Mouse (Mus musculus): ENCODE results near the gene Cep83. TPM values are rescaled to one million over a fixed set of nuclear protein-coding genes. Genes with fewer than 3 reads are reported as not detected.
"Not testable (repeated sequence)": the region's sequence is repeated elsewhere in the genome, so short reads cannot be mapped to it uniquely, and the experiment has no call there.

Gene Cep83
- polyA plus RNA-seq, 1 experiment, result 5.3 TPM

- WGBS, result 64% methylated on average over 4 of the region's 4 CpGs
- TF ChIP-seq CTCF (IDR thresholded peaks at IDR 0.05; ENCODE audit: insufficient read depth, low read length) (no peak), POLR2A (IDR thresholded peaks at IDR 0.05; ENCODE audit: borderline replicate concordance, extremely low read depth, low read depth, low read length) (no peak)
- no peak for DNase-seq
- Histone ChIP-seq H3K4me1 (ENCODE audit: control insufficient read depth, insufficient read depth, low read length) (no peaks in the 10 kb centered on the region; the same call in 1 of the 2 replicates), H3K4me3 (replicated peaks; ENCODE audit: extremely low read depth, low read depth, low read length) (no peak overlapping the region)
Measured at GRCm38 (mm10) chr10:94705643-94706258, 17.3 kb downstream of the Cep83 start.

- Histone ChIP-seq H3K4me1 (ENCODE audit: control insufficient read depth, insufficient read depth, low read length) (no peaks in the 10 kb centered on the region; the same call in 1 of the 2 replicates), H3K4me3 (replicated peaks; ENCODE audit: extremely low read depth, low read depth, low read length) (no peak overlapping the region)
- 96% methylated on average over 2 of the region's 2 CpGs for WGBS
- TF ChIP-seq CTCF (IDR thresholded peaks at IDR 0.05; ENCODE audit: insufficient read depth, low read length) (no peak), POLR2A (IDR thresholded peaks at IDR 0.05; ENCODE audit: borderline replicate concordance, extremely low read depth, low read depth, low read length) (no peak)
- no peak for DNase-seq
Measured at GRCm38 (mm10) chr10:94706695-94707094, 18.2 kb downstream of the Cep83 start.

- WGBS, result 60% methylated on average over 3 of the region's 3 CpGs
- no peak for DNase-seq
- Histone ChIP-seq H3K4me3 (replicated peaks; ENCODE audit: extremely low read depth, low read depth, low read length) (no peak overlapping the region), H3K4me1 (ENCODE audit: control insufficient read depth, insufficient read depth, low read length) (no peaks in the 10 kb centered on the region)
- no peak for TF ChIP-seq CTCF (IDR thresholded peaks at IDR 0.05; ENCODE audit: insufficient read depth, low read length)
- no peak for TF ChIP-seq POLR2A (IDR thresholded peaks at IDR 0.05; ENCODE audit: borderline replicate concordance, extremely low read depth, low read depth, low read length)
Measured at GRCm38 (mm10) chr10:94709622-94710319, 21.3 kb downstream of the Cep83 start.

GRCm38 (mm10) chr10:94710320-94710695, 21.9 kb downstream of the Cep83 start:
- no peak overlapping the region for H3K4me3 ChIP-seq (replicated peaks; ENCODE audit: extremely low read depth, low read depth, low read length)
- TF ChIP-seq POLR2A (IDR thresholded peaks at IDR 0.05; ENCODE audit: borderline replicate concordance, extremely low read depth, low read depth, low read length), result no peak
- TF ChIP-seq CTCF (IDR thresholded peaks at IDR 0.05; ENCODE audit: insufficient read depth, low read length), result no peak
- 82% methylated on average over 2 of the region's 2 CpGs for WGBS
- no peak for DNase-seq
- no peaks in the 10 kb centered on the region for H3K4me1 ChIP-seq (ENCODE audit: control insufficient read depth, insufficient read depth, low read length)

- H3K4me1 ChIP-seq (ENCODE audit: control insufficient read depth, insufficient read depth, low read length), result no peaks in the 10 kb centered on the region
- no peak for DNase-seq
- TF ChIP-seq CTCF (IDR thresholded peaks at IDR 0.05; ENCODE audit: insufficient read depth, low read length) (no peak), POLR2A (IDR thresholded peaks at IDR 0.05; ENCODE audit: borderline replicate concordance, extremely low read depth, low read depth, low read length) (no peak)
- 94% methylated on average over 6 of the region's 6 CpGs for WGBS
- H3K4me3 ChIP-seq (replicated peaks; ENCODE audit: extremely low read depth, low read depth, low read length), result no peak overlapping the region
Measured at GRCm38 (mm10) chr10:94720300-94720699, 31.8 kb downstream of the Cep83 start.

GRCm38 (mm10) chr10:94728053-94728452, 39.6 kb downstream of the Cep83 start:
- 76% methylated on average over 2 of the region's 2 CpGs for WGBS
- DNase-seq; H3K4me3 ChIP-seq (replicated peaks; ENCODE audit: extremely low read depth, low read depth, low read length); H3K4me1 ChIP-seq (ENCODE audit: control insufficient read depth, insufficient read depth, low read length): not testable (repeated sequence)

- Histone ChIP-seq H3K4me1 (ENCODE audit: control insufficient read depth, insufficient read depth, low read length) (no peaks in the 10 kb centered on the region), H3K4me3 (replicated peaks; ENCODE audit: extremely low read depth, low read depth, low read length) (no peak overlapping the region)
- DNase-seq, result no peak
- TF ChIP-seq POLR2A (IDR thresholded peaks at IDR 0.05; ENCODE audit: borderline replicate concordance, extremely low read depth, low read depth, low read length), result no peak
- no peak for TF ChIP-seq CTCF (IDR thresholded peaks at IDR 0.05; ENCODE audit: insufficient read depth, low read length)
- WGBS, result 91% methylated on average over 3 of the region's 3 CpGs
Measured at GRCm38 (mm10) chr10:94730445-94730844, 42.0 kb downstream of the Cep83 start.

GRCm38 (mm10) chr10:94734829-94735228, 46.4 kb downstream of the Cep83 start:
- WGBS, result 98% methylated on average over 3 of the region's 3 CpGs
- Histone ChIP-seq H3K4me3 (replicated peaks; ENCODE audit: extremely low read depth, low read depth, low read length) (no peak overlapping the region), H3K4me1 (ENCODE audit: control insufficient read depth, insufficient read depth, low read length) (no peaks in the 10 kb centered on the region)
- DNase-seq, result no peak
- no peak for TF ChIP-seq CTCF (IDR thresholded peaks at IDR 0.05; ENCODE audit: insufficient read depth, low read length)
- no peak for TF ChIP-seq POLR2A (IDR thresholded peaks at IDR 0.05; ENCODE audit: borderline replicate concordance, extremely low read depth, low read depth, low read length)

GRCm38 (mm10) chr10:94740221-94740620, 51.8 kb downstream of the Cep83 start:
- TF ChIP-seq CTCF (IDR thresholded peaks at IDR 0.05; ENCODE audit: insufficient read depth, low read length), result no peak
- no peak for TF ChIP-seq POLR2A (IDR thresholded peaks at IDR 0.05; ENCODE audit: borderline replicate concordance, extremely low read depth, low read depth, low read length)
- Histone ChIP-seq H3K4me1 (ENCODE audit: control insufficient read depth, insufficient read depth, low read length) (no peaks in the 10 kb centered on the region), H3K4me3 (replicated peaks; ENCODE audit: extremely low read depth, low read depth, low read length) (no peak overlapping the region)
- 61% methylated on average over 2 of the region's 2 CpGs for WGBS
- no peak for DNase-seq

- DNase-seq, result no peak
- Histone ChIP-seq H3K4me1 (ENCODE audit: control insufficient read depth, insufficient read depth, low read length) (no peaks in the 10 kb centered on the region), H3K4me3 (replicated peaks; ENCODE audit: extremely low read depth, low read depth, low read length) (no peak overlapping the region)
- no peak for TF ChIP-seq CTCF (IDR thresholded peaks at IDR 0.05; ENCODE audit: insufficient read depth, low read length)
- TF ChIP-seq POLR2A (IDR thresholded peaks at IDR 0.05; ENCODE audit: borderline replicate concordance, extremely low read depth, low read depth, low read length), result no peak
- 97% methylated on average over 3 of the region's 3 CpGs for WGBS
Measured at GRCm38 (mm10) chr10:94741459-94741858, 53.0 kb downstream of the Cep83 start.

All from lung, adult 2 months (tissue).